Mouse (Mus musculus) hindbrain, embryonic 15.5 days (tissue): Measurements from ENCODE around the gene Zfp638. TPM values are rescaled to one million over a fixed set of nuclear protein-coding genes. Genes with fewer than 3 reads are reported as not detected.
"Not testable (repeated sequence)": the region's sequence is repeated elsewhere in the genome, so short reads cannot be mapped to it uniquely, and the experiment has no call there.

ENCODE experiments used
- ATAC-seq: fragments of 200-750 bp; cut with Nextera tagmentation; 2 replicates; pipeline ENCODE4 v1.8.0; 2017; ENCODE audit warnings: low read depth, moderate number of reproducible peaks, moderate TSS enrichment; ENCODE audit not compliant: low FRiP score
- H3K27ac ChIP-seq: fragments of 300-500 bp; sonication (generic); replicated peaks from 2 replicates; pipeline ENCODE4 v1.5.1; 2015; ENCODE audit warnings: mild to moderate bottlenecking, inconsistent platforms
- H3K27me3 ChIP-seq: fragments of 300-500 bp; sonication (generic); 2 replicates; pipeline ENCODE4 v1.6.1; 2015; ENCODE audit warnings: control low read depth, inconsistent platforms
- H3K36me3 ChIP-seq: fragments of 300-500 bp; sonication (generic); 2 replicates; pipeline ENCODE4 v1.6.1; 2015; ENCODE audit warnings: control low read depth, inconsistent platforms
- H3K4me1 ChIP-seq: fragments of 300-500 bp; sonication (generic); replicated peaks from 2 replicates; pipeline ENCODE4 v1.6.1; 2015; ENCODE audit warnings: control low read depth, inconsistent platforms
- H3K4me2 ChIP-seq: fragments of 300-500 bp; sonication (generic); 2 replicates; pipeline ENCODE4 v1.6.1; 2015; ENCODE audit warnings: moderate library complexity, mild to moderate bottlenecking, inconsistent platforms
- H3K4me3 ChIP-seq: fragments of 300-500 bp; sonication (generic); 2 replicates; pipeline ENCODE4 v1.5.1; 2015; ENCODE audit warnings: mild to moderate bottlenecking, inconsistent platforms
- H3K9ac ChIP-seq: fragments of 300-500 bp; sonication (generic); 2 replicates; pipeline ENCODE4 v1.6.1; 2015; ENCODE audit warnings: inconsistent platforms
- H3K9me3 ChIP-seq: fragments of 300-500 bp; sonication (generic); 2 replicates; pipeline ENCODE4 v1.6.1; 2016; ENCODE audit warnings: control low read depth, inconsistent platforms
- WGBS: fragments of 180-500 bp; shearing (Covaris S2); methylation state at CpG from one replicate; pipeline ENCODE4 v1.1.7; 2015; 5-methylcytosine and 5-hydroxymethylcytosine counted together
- polyA plus RNA-seq: library from polyadenylated mRNA; unstranded; fragments of >200 nt; fragmentation: Nextera tagmentation; extraction: Ambion mirVana; gene quantifications from 2 replicates; pipeline ENCODE4 v1.2.1, GENCODE M21; 2015

The Zfp638 gene
- polyA plus RNA-seq, 1 experiment from 2014 or later, result 65.4 TPM

- Histone ChIP-seq H3K36me3 (no peaks in the 10 kb centered on the region), H3K4me1 (peaks cover 7% of the 10 kb centered on the region), H3K9ac (no peak overlapping the region), H3K4me2 (no peak overlapping the region), H3K27me3 (peaks cover 11% of the 10 kb centered on the region), H3K9me3 (no peaks in the 10 kb centered on the region), H3K27ac (no peak overlapping the region), H3K4me3 (no peak overlapping the region)
- WGBS, result 49% methylated on average over 3 of the region's 3 CpGs
- ATAC-seq, result no peak
Measured at GRCm38 (mm10) chr6:84017392-84017791, 150.5 kb downstream of the Zfp638 start.

GRCm38 (mm10) chr6:84018906-84019550 lies 152.1 kb downstream of the Zfp638 start:
- Histone ChIP-seq H3K9me3 (no peaks in the 10 kb centered on the region), H3K27me3 (peaks cover 11% of the 10 kb centered on the region), H3K4me1 (peaks cover 7% of the 10 kb centered on the region), H3K4me2 (peak overlapping the region; percentile 59), H3K4me3 (peak overlapping the region; percentile 31), H3K9ac (0 out of 2 replicates have a peak overlapping the region, but pooled peaks have one; percentile 5), H3K27ac (no peak overlapping the region), H3K36me3 (no peaks in the 10 kb centered on the region)
- peak; percentile 59; the same call in 1 of the 2 replicates for ATAC-seq
- 7% methylated on average over 28 of the region's 28 CpGs for WGBS

- no peak for ATAC-seq
- Histone ChIP-seq H3K9me3 (no peaks in the 10 kb centered on the region), H3K4me3 (no peak overlapping the region), H3K27ac (no peak overlapping the region), H3K9ac (no peak overlapping the region), H3K36me3 (no peaks in the 10 kb centered on the region), H3K4me2 (no peak overlapping the region), H3K4me1 (peaks cover 7% of the 10 kb centered on the region), H3K27me3 (peaks cover 11% of the 10 kb centered on the region)
- WGBS, result 72% methylated on average over 4 of the region's 4 CpGs
Measured at GRCm38 (mm10) chr6:84020002-84020401, 153.1 kb downstream of the Zfp638 start.

- peaks cover 11% of the 10 kb centered on the region for H3K27me3 ChIP-seq
- no peak overlapping the region for H3K27ac ChIP-seq
- H3K9me3 ChIP-seq, result no peaks in the 10 kb centered on the region
- ATAC-seq, result no peak
- 80% methylated on average over 3 of the region's 3 CpGs for WGBS
- no peak overlapping the region for H3K4me2 ChIP-seq
- H3K36me3 ChIP-seq, result no peaks in the 10 kb centered on the region
- no peak overlapping the region for H3K4me3 ChIP-seq
- no peak overlapping the region for H3K9ac ChIP-seq
- H3K4me1 ChIP-seq, result peaks cover 7% of the 10 kb centered on the region
Measured at GRCm38 (mm10) chr6:84021990-84022389, 155.1 kb downstream of the Zfp638 start.

- H3K9ac ChIP-seq, result no peak overlapping the region
- no peak for ATAC-seq
- no peaks in the 10 kb centered on the region for H3K9me3 ChIP-seq
- no peaks in the 10 kb centered on the region for H3K4me1 ChIP-seq
- H3K27me3 ChIP-seq, result no peaks in the 10 kb centered on the region
- no peak overlapping the region for H3K4me3 ChIP-seq
- no peak overlapping the region for H3K27ac ChIP-seq
- no peak overlapping the region for H3K4me2 ChIP-seq
- H3K36me3 ChIP-seq, result no peaks in the 10 kb centered on the region
- 73% methylated on average over 3 of the region's 3 CpGs for WGBS
Measured at GRCm38 (mm10) chr6:84025636-84026035, 158.7 kb downstream of the Zfp638 start.

GRCm38 (mm10) chr6:84028791-84029190 lies 161.9 kb downstream of the Zfp638 start:
- no peaks in the 10 kb centered on the region for H3K9me3 ChIP-seq

GRCm38 (mm10) chr6:84029775-84030174 lies 162.9 kb downstream of the Zfp638 start:
- Histone ChIP-seq H3K27ac (no peak overlapping the region), H3K4me2 (no peak overlapping the region), H3K36me3 (no peaks in the 10 kb centered on the region), H3K4me1 (no peaks in the 10 kb centered on the region), H3K9me3 (no peaks in the 10 kb centered on the region), H3K4me3 (no peak overlapping the region), H3K27me3 (no peaks in the 10 kb centered on the region), H3K9ac (no peak overlapping the region)
- no peak for ATAC-seq
- 88% methylated on average over 7 of the region's 7 CpGs for WGBS

More at GRCm38 (mm10) chr6:84028791-84029190, 161.9 kb downstream of the Zfp638 start:
- no peaks in the 10 kb centered on the region for H3K4me1 ChIP-seq
- H3K27me3 ChIP-seq, result no peaks in the 10 kb centered on the region
- H3K4me3 ChIP-seq, result no peak overlapping the region
- H3K4me2 ChIP-seq, result no peak overlapping the region
- ATAC-seq, result no peak
- H3K36me3 ChIP-seq, result no peaks in the 10 kb centered on the region
- H3K9ac ChIP-seq, result no peak overlapping the region
- no peak overlapping the region for H3K27ac ChIP-seq

GRCm38 (mm10) chr6:84032516-84032915 lies 165.6 kb downstream of the Zfp638 start:
- not testable (repeated sequence) for H3K9me3 ChIP-seq, H3K36me3 ChIP-seq, H3K27me3 ChIP-seq, H3K9ac ChIP-seq, H3K27ac ChIP-seq, H3K4me3 ChIP-seq, H3K4me2 ChIP-seq, ATAC-seq, H3K4me1 ChIP-seq
- WGBS, result 82% methylated on average over 5 of the region's 5 CpGs

Other genes with a start within 250 kb of the Zfp638 start
- gene Clec4f, start 210.9 kb upstream of the Zfp638 start, polyA plus RNA-seq, result 0.09 TPM in 1 of 2 replicates, not detected in the other
- not detected in 2 replicates for gene Cd207, start 189.3 kb upstream of the Zfp638 start, polyA plus RNA-seq
- 0.34 TPM in 1 of 2 replicates, not detected in the other for gene Vax2, start 155.8 kb upstream of the Zfp638 start, polyA plus RNA-seq
- gene Atp6v1b1, start 124.1 kb upstream of the Zfp638 start, polyA plus RNA-seq, result 0.17 TPM in 1 of 2 replicates, not detected in the other
- 0.21 and 0.27 TPM in 2 replicates for gene Ankrd53, start 104.5 kb upstream of the Zfp638 start, polyA plus RNA-seq
- gene Tex261, start 91.3 kb upstream of the Zfp638 start, polyA plus RNA-seq, result 61.4 and 73.5 TPM in 2 replicates
- 115 and 116 TPM in 2 replicates for gene Nagk, start 72.1 kb upstream of the Zfp638 start, polyA plus RNA-seq
- 26.1 and 27.1 TPM in 2 replicates for gene Paip2b, start 35.4 kb upstream of the Zfp638 start, polyA plus RNA-seq
- gene Dysf, start 141.5 kb downstream of the Zfp638 start, polyA plus RNA-seq, result 2.5 and 3.2 TPM in 2 replicates